Mouse (Mus musculus) limb, embryonic 15.5 days (tissue): ENCODE results near the gene Gm21719. TPM values are rescaled to one million over a fixed set of nuclear protein-coding genes. Genes with fewer than 3 reads are reported as not detected.
"Not testable (repeated sequence)": the region's sequence is repeated elsewhere in the genome, so short reads cannot be mapped to it uniquely, and the experiment has no call there.

Experiments
- ATAC-seq: fragments of 200-750 bp; cut with Nextera tagmentation; 2 replicates; pipeline ENCODE4 v1.8.0; 2017; ENCODE audit warnings: low read depth, moderate TSS enrichment; ENCODE audit not compliant: insufficient number of reproducible peaks, low FRiP score, low TSS enrichment
- H3K27ac ChIP-seq: fragments of 300-500 bp; sonication (generic); 2 replicates; pipeline ENCODE4 v1.5.1; 2015; ENCODE audit warnings: moderate library complexity, mild to moderate bottlenecking, inconsistent platforms
- H3K27me3 ChIP-seq: fragments of 300-500 bp; sonication (generic); 2 replicates; pipeline ENCODE4 v1.6.1; 2015; ENCODE audit warnings: inconsistent platforms
- H3K36me3 ChIP-seq: fragments of 300-500 bp; sonication (generic); 2 replicates; pipeline ENCODE4 v1.6.1; 2015; ENCODE audit warnings: inconsistent platforms
- H3K4me1 ChIP-seq: fragments of 300-500 bp; sonication (generic); 2 replicates; pipeline ENCODE4 v1.6.1; 2015; ENCODE audit warnings: inconsistent platforms
- H3K4me2 ChIP-seq: fragments of 300-500 bp; sonication (generic); 2 replicates; pipeline ENCODE4 v1.6.1; 2015; ENCODE audit warnings: mild to moderate bottlenecking, inconsistent platforms
- H3K4me3 ChIP-seq: fragments of 300-500 bp; sonication (generic); 2 replicates; pipeline ENCODE4 v1.5.1; 2015; ENCODE audit warnings: mild to moderate bottlenecking, inconsistent platforms
- H3K9ac ChIP-seq: fragments of 300-500 bp; sonication (generic); 2 replicates; pipeline ENCODE4 v1.6.1; 2015; ENCODE audit warnings: inconsistent platforms
- H3K9me3 ChIP-seq: fragments of 300-500 bp; sonication (generic); 2 replicates; pipeline ENCODE4 v1.6.1; 2016; ENCODE audit warnings: inconsistent platforms
- WGBS: fragments of 180-500 bp; shearing (Covaris S2); methylation state at CpG from one replicate; pipeline ENCODE4 v1.1.7; 2015; 5-methylcytosine and 5-hydroxymethylcytosine counted together
- polyA plus RNA-seq: library from polyadenylated mRNA; unstranded; fragments of >200 nt; fragmentation: Nextera tagmentation; extraction: Ambion mirVana; gene quantifications from 2 replicates; pipeline ENCODE4 v1.2.1, GENCODE M21; 2015

The Gm21719 gene
- not detected in 2 replicates for polyA plus RNA-seq

GRCm38 (mm10) chrY:6682772-6683171 is at the start of gene Gm21719:
Gene Gm21719 (minus strand): TSS chrY:6682872.
- H3K9me3 ChIP-seq, H3K36me3 ChIP-seq, H3K9ac ChIP-seq, H3K4me3 ChIP-seq, H3K27ac ChIP-seq, H3K4me2 ChIP-seq, H3K27me3 ChIP-seq, H3K4me1 ChIP-seq, ATAC-seq: not testable (repeated sequence)
- WGBS, result 63% methylated on average over 1 of the region's 1 CpGs

Other genes with a start within 250 kb of the Gm21719 start
- not detected in 2 replicates for gene Gm28919, start 99.3 kb downstream of the Gm21719 start, polyA plus RNA-seq
- gene Gm20830, start 235.4 kb upstream of the Gm21719 start, polyA plus RNA-seq, result not detected in 2 replicates